Mouse (Mus musculus) spleen, postnatal 36 days (tissue): ENCODE results near the gene Fkrp.

Experiments used
- DNase-seq, 2 experiments: peaks; one replicate each; pipeline ENCODE4 v3.0.0; 2022; ENCODE audit warnings: low spot score in 2 of 2, mixed read lengths in 1 of 2

Fkrp gene

GRCm38 (mm10) chr7:16793010-16793725 is 23.4 kb downstream of the Fkrp start:
- DNase-seq, result no peak

- no peak for DNase-seq
Observed at GRCm38 (mm10) chr7:16792316-16792715, 24.2 kb downstream of the Fkrp start.

GRCm38 (mm10) chr7:16785541-16786083 is 30.9 kb downstream of the Fkrp start:
- DNase-seq, result no peak

- DNase-seq, result peak; percentile 60 to 61
Observed at GRCm38 (mm10) chr7:16784498-16784976, 32.0 kb downstream of the Fkrp start.

- peak; percentile 28 to 51 for DNase-seq
Observed at GRCm38 (mm10) chr7:16783758-16784415, 32.6 kb downstream of the Fkrp start.

- DNase-seq, result peak; percentile 65 to 82
Observed at GRCm38 (mm10) chr7:16783224-16783688, 33.3 kb downstream of the Fkrp start.

GRCm38 (mm10) chr7:16782555-16783125 is 33.9 kb downstream of the Fkrp start:
- DNase-seq, result peak; percentile 25 to 40

GRCm38 (mm10) chr7:16781816-16782554 is 34.5 kb downstream of the Fkrp start:
- peak; percentile 31 to 37 for DNase-seq

- no peak for DNase-seq
Observed at GRCm38 (mm10) chr7:16781555-16781815, 35.0 kb downstream of the Fkrp start.

- peak; percentile 96 to 98 for DNase-seq
Observed at GRCm38 (mm10) chr7:16780825-16781554, 35.5 kb downstream of the Fkrp start, which contains the start of gene Slc1a5. Gene Slc1a5 (plus strand): TSS chr7:16781340.

GRCm38 (mm10) chr7:16780076-16780475 is 36.5 kb downstream of the Fkrp start:
- peak; percentile 13 to 23 for DNase-seq

- no peak for DNase-seq
Observed at GRCm38 (mm10) chr7:16775888-16776287, 40.6 kb downstream of the Fkrp start.

- no peak for DNase-seq
Observed at GRCm38 (mm10) chr7:16766443-16766842, 50.1 kb downstream of the Fkrp start.

GRCm38 (mm10) chr7:16763463-16764218 is 52.9 kb downstream of the Fkrp start:
- DNase-seq, result no peak

- no peak for DNase-seq
Observed at GRCm38 (mm10) chr7:16761630-16762029, 54.9 kb downstream of the Fkrp start.

GRCm38 (mm10) chr7:16761005-16761481 is 55.5 kb downstream of the Fkrp start:
- DNase-seq, result no peak

GRCm38 (mm10) chr7:16760292-16760691 is 56.2 kb downstream of the Fkrp start:
- DNase-seq, result peak; percentile 40 to 47
